Mouse (Mus musculus): ENCODE measurements around the gene Grpel1. TPM values are rescaled to one million over a fixed set of nuclear protein-coding genes. Genes with fewer than 3 reads are reported as not detected.

Grpel1 gene
- total RNA-seq (2023): 10 to 100 TPM; 29.4 to 29.8 TPM

DNA sequence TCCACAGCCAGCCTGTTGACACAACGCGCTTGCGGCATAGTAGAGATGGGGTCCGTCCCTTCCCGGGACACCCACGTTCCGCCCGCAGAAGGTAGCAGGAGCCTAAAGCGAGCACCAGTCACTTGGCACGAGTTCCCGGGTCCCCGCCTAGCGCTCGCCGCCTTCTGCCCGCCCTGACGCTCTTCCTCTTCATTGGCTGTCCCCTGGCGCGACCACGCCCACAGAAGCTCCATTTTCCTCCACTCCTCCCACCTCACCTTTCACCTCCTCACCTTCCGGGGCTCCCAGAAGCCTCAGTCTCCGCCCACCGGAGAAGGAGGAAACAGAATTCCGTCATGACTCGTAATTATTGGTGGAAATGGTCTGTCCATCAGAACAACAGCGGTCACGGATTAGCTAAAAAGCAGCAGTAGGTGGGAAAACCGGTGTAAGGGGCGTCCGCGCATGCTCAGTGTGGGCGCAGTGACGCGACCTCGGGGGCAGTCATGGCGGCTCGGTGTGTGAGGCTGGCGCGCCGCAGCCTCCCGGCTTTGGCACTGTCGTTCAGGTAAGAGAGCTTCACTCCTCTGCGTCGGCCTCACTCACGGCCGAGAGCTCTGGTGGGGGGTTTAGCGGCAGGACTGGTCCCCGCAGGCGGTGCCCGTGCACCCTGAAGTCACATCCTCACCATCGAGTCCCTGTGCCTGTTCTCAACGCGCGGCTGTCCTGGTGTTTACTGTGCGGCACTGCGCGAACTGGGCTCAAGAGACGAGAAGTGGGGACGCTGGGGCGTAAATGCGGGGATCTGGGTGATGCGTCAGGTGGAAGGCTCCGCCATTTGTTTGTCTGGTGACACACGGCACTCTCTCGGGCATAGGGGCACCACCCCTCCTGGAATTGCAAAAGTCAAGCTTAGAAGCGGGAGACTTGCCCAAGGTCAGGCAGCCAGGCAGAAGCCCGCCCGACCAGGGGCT lies at the start of gene Grpel1:
Gene Grpel1 (plus strand): TSS at position 290 of the 953 bp plus-strand sequence.

DNA sequence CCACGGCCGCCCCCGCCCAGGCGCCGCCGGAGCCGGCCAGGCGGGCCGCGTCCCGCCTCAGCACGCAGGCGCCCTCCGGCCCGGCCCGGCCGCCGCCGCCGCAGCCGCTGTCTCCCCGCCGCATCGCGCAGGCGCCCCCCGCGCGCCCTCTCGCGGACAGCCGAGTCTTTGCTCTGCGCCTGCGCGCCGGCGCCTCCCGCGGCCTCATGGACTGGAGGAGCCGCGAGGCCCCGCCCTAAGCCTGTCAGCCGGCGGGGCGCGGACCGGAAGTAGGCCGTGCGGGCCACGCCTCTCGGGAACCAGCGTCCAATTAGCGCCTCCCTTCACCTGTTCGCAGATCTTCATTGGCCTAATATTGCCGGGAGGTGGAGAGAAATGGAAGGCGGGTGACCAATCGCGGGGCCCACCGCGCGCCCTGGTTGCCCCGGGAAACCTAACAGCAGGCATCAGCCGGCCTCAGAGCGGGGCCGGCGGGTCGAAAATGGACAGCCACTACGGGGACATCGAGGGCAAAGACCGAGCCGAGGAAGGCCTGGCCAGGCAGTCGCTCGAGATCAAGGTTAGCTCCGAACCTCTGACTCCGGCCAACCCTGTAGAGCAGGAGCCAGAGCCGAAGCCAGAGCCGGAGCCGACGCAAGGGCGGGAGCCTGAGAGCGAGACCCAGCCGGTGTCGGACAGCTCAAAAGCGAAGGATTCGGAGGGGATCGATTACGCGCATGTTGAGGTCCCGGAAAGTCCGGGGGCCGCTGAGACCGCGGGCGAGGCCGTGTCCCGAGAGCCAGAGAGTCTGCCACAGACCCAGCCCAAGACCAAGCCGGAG lies 19.6 kb downstream of the Grpel1 start, which contains the start of the genes Tada2b and Ccdc96:
Gene Tada2b (minus strand): TSS at position 115 of the 820 bp plus-strand sequence.
Gene Ccdc96 (plus strand): TSS at position 418 of the 820 bp plus-strand sequence.

Other genes starting within 250 kb of the Grpel1 start
- 1 to 10 TPM; 4.9 to 5.8 TPM for gene Sorcs2, start 66.9 kb upstream of the Grpel1 start, total RNA-seq (2023)
- gene Tada2b, start 19.3 kb downstream of the Grpel1 start, total RNA-seq (2023): 10 to 100 TPM; 22.4 to 28.4 TPM
- gene Ccdc96, start 19.6 kb downstream of the Grpel1 start, total RNA-seq (2023): under 1 TPM; 0.20 to 0.27 TPM
- gene Tbc1d14, start 128.3 kb downstream of the Grpel1 start, total RNA-seq (2023): 10 to 100 TPM; 67.7 to 73.2 TPM
- gene D5Ertd579e, start 231.0 kb downstream of the Grpel1 start, total RNA-seq (2023): 10 to 100 TPM; 37.5 to 40.6 TPM